Mouse (Mus musculus) intestine, embryonic 15.5 days (tissue): Measurements from ENCODE around the gene Sfxn4. TPM values are rescaled to one million over a fixed set of nuclear protein-coding genes. Genes with fewer than 3 reads are reported as not detected.

Experiments
- ATAC-seq: fragments of 200-750 bp; cut with Nextera tagmentation; 2 replicates; pipeline ENCODE4 v1.8.0; 2017; ENCODE audit warnings: moderate TSS enrichment, moderate library complexity
- H3K27ac ChIP-seq: fragments of 300-500 bp; sonication (generic); 2 replicates; pipeline ENCODE4 v1.5.1; 2015; ENCODE audit warnings: mild to moderate bottlenecking, inconsistent platforms
- H3K27me3 ChIP-seq: fragments of 300-500 bp; sonication (generic); replicated peaks from 2 replicates; pipeline ENCODE4 v1.6.1; 2015; ENCODE audit warnings: inconsistent platforms
- H3K36me3 ChIP-seq: fragments of 300-500 bp; sonication (generic); 2 replicates; pipeline ENCODE4 v1.6.1; 2015; ENCODE audit warnings: inconsistent platforms
- H3K4me1 ChIP-seq: fragments of 300-500 bp; sonication (generic); replicated peaks from 2 replicates; pipeline ENCODE4 v1.6.1; 2015; ENCODE audit warnings: inconsistent platforms
- H3K4me2 ChIP-seq: fragments of 300-500 bp; sonication (generic); replicated peaks from 2 replicates; pipeline ENCODE4 v1.6.1; 2015; ENCODE audit warnings: mild to moderate bottlenecking, inconsistent platforms
- H3K4me3 ChIP-seq: fragments of 300-500 bp; sonication (generic); replicated peaks from 2 replicates; pipeline ENCODE4 v1.5.1; 2015; ENCODE audit warnings: inconsistent platforms
- H3K9ac ChIP-seq: fragments of 300-500 bp; sonication (generic); 2 replicates; pipeline ENCODE4 v1.6.1; 2015; ENCODE audit warnings: inconsistent platforms
- H3K9me3 ChIP-seq: fragments of 300-500 bp; sonication (generic); 2 replicates; pipeline ENCODE4 v1.6.1; 2016; ENCODE audit warnings: inconsistent platforms
- WGBS: fragments of 180-500 bp; shearing (Covaris S2); methylation state at CpG from one replicate; pipeline ENCODE4 v1.1.7; 2015; 5-methylcytosine and 5-hydroxymethylcytosine counted together
- polyA plus RNA-seq: library from polyadenylated mRNA; unstranded; fragments of >200 nt; fragmentation: Nextera tagmentation; extraction: Ambion mirVana; gene quantifications from 2 replicates; pipeline ENCODE4 v1.2.1, GENCODE M21; 2015

Sfxn4 gene
- 4.1 and 5.0 TPM in 2 replicates for polyA plus RNA-seq

GRCm38 (mm10) chr19:60860868-60861700, at the start of gene Sfxn4:
TSS of gene Sfxn4 (minus strand) at chr19:60861479.
- Histone ChIP-seq H3K4me1 (no peaks in the 10 kb centered on the region), H3K9me3 (no peaks in the 10 kb centered on the region), H3K36me3 (peaks cover 14% of the 10 kb centered on the region; the same call in 1 of the 2 replicates), H3K4me2 (peak within 1 kb of the TSS; percentile 71), H3K4me3 (peak within 1 kb of the TSS; percentile 55), H3K27ac (peak within 1 kb of the TSS; percentile 48), H3K9ac (peak within 1 kb of the TSS; percentile 54), H3K27me3 (no peaks in the 10 kb centered on the region)
- ATAC-seq = peak; percentile 99
- 3% methylated on average over 30 of the region's 30 CpGs for WGBS

- H3K4me3 ChIP-seq = no peak overlapping the region
- no peaks in the 10 kb centered on the region for H3K27me3 ChIP-seq
- no peak for ATAC-seq
- H3K4me1 ChIP-seq = no peaks in the 10 kb centered on the region
- no peaks in the 10 kb centered on the region for H3K36me3 ChIP-seq
- no peak overlapping the region for H3K27ac ChIP-seq
- H3K9ac ChIP-seq = no peak overlapping the region
- no peaks in the 10 kb centered on the region for H3K9me3 ChIP-seq
- no peak overlapping the region for H3K4me2 ChIP-seq
Observed at GRCm38 (mm10) chr19:60910304-60910703, 49.0 kb upstream of the Sfxn4 start.

DNA sequence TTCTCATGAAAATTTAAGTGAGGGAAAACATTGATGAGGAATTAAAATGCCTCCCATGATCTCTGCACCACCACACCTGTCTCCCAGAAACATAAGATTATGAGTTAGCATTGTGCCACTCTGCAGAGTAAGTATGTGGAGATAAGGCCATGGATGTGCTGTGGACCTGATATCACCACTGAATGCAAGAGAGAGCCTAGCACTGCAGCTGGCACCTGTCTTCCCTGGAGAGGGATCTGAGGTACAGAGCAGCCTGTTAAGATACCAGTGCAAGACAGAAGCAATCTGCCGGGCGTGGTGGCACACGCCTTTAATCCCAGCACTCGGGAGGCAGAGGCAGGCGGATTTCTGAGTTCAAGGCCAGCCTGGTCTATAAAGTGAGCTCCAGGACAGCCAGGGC, 44.2 kb upstream of the Sfxn4 start:
- no peaks in the 10 kb centered on the region for H3K27me3 ChIP-seq
- 94% methylated on average over 5 of the region's 5 CpGs for WGBS
- no peaks in the 10 kb centered on the region for H3K9me3 ChIP-seq
- H3K36me3 ChIP-seq = no peaks in the 10 kb centered on the region
- no peak overlapping the region for H3K4me3 ChIP-seq
- ATAC-seq = no peak
- no peak overlapping the region for H3K9ac ChIP-seq
- H3K4me2 ChIP-seq = no peak overlapping the region
- no peak overlapping the region for H3K27ac ChIP-seq
- H3K4me1 ChIP-seq = no peaks in the 10 kb centered on the region

GRCm38 (mm10) chr19:60903971-60904370, 42.7 kb upstream of the Sfxn4 start:
- no peak overlapping the region for H3K27ac ChIP-seq
- no peak overlapping the region for H3K4me3 ChIP-seq
- ATAC-seq = no peak
- no peak overlapping the region for H3K4me2 ChIP-seq
- 91% methylated on average over 1 of the region's 1 CpGs for WGBS
- no peaks in the 10 kb centered on the region for H3K36me3 ChIP-seq
- no peaks in the 10 kb centered on the region for H3K4me1 ChIP-seq
- no peaks in the 10 kb centered on the region for H3K9me3 ChIP-seq
- H3K9ac ChIP-seq = no peak overlapping the region
- H3K27me3 ChIP-seq = no peaks in the 10 kb centered on the region

GRCm38 (mm10) chr19:60903139-60903538, 41.9 kb upstream of the Sfxn4 start:
- WGBS = 66% methylated on average over 1 of the region's 1 CpGs
- H3K4me1 ChIP-seq = no peaks in the 10 kb centered on the region
- H3K27me3 ChIP-seq = no peaks in the 10 kb centered on the region
- no peaks in the 10 kb centered on the region for H3K36me3 ChIP-seq
- no peak overlapping the region for H3K4me2 ChIP-seq
- H3K9ac ChIP-seq = no peak overlapping the region
- H3K27ac ChIP-seq = no peak overlapping the region
- no peak for ATAC-seq
- H3K9me3 ChIP-seq = no peaks in the 10 kb centered on the region
- H3K4me3 ChIP-seq = no peak overlapping the region

- H3K27me3 ChIP-seq = no peaks in the 10 kb centered on the region
- no peaks in the 10 kb centered on the region; the same call in 1 of the 2 replicates for H3K4me1 ChIP-seq
- no peak overlapping the region for H3K4me2 ChIP-seq
- ATAC-seq = no peak
- H3K4me3 ChIP-seq = no peak overlapping the region
- H3K27ac ChIP-seq = no peak overlapping the region
- WGBS = 32% methylated on average over 3 of the region's 3 CpGs
- H3K9ac ChIP-seq = no peak overlapping the region
- no peaks in the 10 kb centered on the region for H3K36me3 ChIP-seq
- H3K9me3 ChIP-seq = no peaks in the 10 kb centered on the region
Observed at GRCm38 (mm10) chr19:60895251-60895880, 34.1 kb upstream of the Sfxn4 start.

GRCm38 (mm10) chr19:60891934-60892547, 30.8 kb upstream of the Sfxn4 start:
- 37% methylated on average over 1 of the region's 1 CpGs for WGBS
- H3K4me1 ChIP-seq = no peaks in the 10 kb centered on the region; the same call in 1 of the 2 replicates
- H3K27me3 ChIP-seq = no peaks in the 10 kb centered on the region
- peak overlapping the region; percentile 91 for H3K4me2 ChIP-seq
- no peak overlapping the region for H3K9ac ChIP-seq
- no peak overlapping the region for H3K27ac ChIP-seq
- no peaks in the 10 kb centered on the region for H3K9me3 ChIP-seq
- no peak for ATAC-seq
- no peaks in the 10 kb centered on the region for H3K36me3 ChIP-seq
- no peak overlapping the region; the same call in 1 of the 2 replicates for H3K4me3 ChIP-seq

DNA sequence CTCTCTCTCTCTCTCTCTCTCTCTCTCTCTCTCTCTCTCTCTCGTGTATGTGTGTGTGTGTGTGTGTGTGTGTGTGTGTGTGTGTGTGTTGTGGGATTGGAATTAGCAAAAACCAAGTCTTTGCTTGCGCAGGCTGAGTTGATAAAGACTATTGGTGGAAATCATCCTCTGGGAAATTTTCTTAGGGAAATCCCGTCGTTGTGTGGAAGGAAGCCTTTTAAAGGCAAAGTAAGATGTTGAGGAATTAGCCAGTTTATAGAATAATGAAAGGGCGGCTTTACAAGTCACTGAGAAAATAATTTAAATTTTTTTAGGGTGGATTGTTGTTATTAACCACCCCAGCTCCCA, 29.8 kb upstream of the Sfxn4 start:
- Histone ChIP-seq H3K4me1 (no peaks in the 10 kb centered on the region; the same call in 1 of the 2 replicates), H3K27me3 (no peaks in the 10 kb centered on the region), H3K9ac (no peak overlapping the region), H3K9me3 (no peaks in the 10 kb centered on the region), H3K4me3 (peak overlapping the region; percentile 78), H3K4me2 (peak overlapping the region; percentile 91), H3K36me3 (no peaks in the 10 kb centered on the region), H3K27ac (no peak overlapping the region)
- WGBS = 17% methylated on average over 5 of the region's 5 CpGs
- no peak for ATAC-seq

- Histone ChIP-seq H3K4me1 (no peaks in the 10 kb centered on the region; the same call in 1 of the 2 replicates), H3K27ac (peak overlapping the region; percentile 77), H3K9ac (peak overlapping the region; percentile 89), H3K4me3 (peak overlapping the region; percentile 78), H3K4me2 (peak overlapping the region; percentile 91), H3K9me3 (no peaks in the 10 kb centered on the region), H3K36me3 (no peaks in the 10 kb centered on the region), H3K27me3 (no peaks in the 10 kb centered on the region)
- ATAC-seq = peak; percentile 48; the same call in 1 of the 2 replicates
- WGBS = under 1% methylated on average over 41 of the region's 41 CpGs
Observed at GRCm38 (mm10) chr19:60890391-60891122, 29.3 kb upstream of the Sfxn4 start.

DNA sequence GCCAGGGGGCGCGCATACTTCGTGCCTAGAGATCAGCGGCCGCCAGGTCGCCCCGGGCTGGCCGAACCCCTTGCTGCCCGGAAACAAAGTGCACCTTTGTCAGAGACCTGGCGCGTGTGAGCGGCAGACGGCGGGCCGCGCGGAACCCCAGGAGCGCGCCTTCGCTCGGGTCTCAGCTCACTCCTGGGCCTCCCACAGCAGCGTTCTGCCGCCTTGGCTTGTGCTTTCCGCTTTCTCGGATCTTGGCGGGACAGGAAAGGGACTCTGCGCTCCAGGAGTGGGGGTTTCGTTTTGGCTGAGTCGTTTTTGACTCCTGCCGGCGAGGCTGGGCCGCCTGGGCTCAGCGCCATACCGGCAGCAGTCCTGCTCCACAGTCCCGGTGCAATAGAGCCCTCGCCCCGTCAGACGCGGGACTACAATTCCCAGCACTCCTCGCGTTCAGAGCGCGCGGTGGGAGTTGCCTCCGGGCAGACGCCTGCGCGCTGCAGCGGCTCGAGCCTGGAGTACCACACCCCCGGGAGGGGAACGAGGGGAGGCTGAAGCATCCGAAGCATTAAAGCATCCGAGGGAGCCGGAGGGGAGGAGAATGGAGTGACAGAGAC, 28.5 kb upstream of the Sfxn4 start, which contains the start of gene Grk5:
Grk5 (plus strand) TSS at position 36 of the 602 bp plus-strand sequence.
- H3K27ac ChIP-seq = peak within 1 kb of the TSS; percentile 98
- H3K4me1 ChIP-seq = no peaks in the 10 kb centered on the region; the same call in 1 of the 2 replicates
- peak; percentile 99 for ATAC-seq
- peak within 1 kb of the TSS; percentile 91 for H3K4me2 ChIP-seq
- no peaks in the 10 kb centered on the region for H3K27me3 ChIP-seq
- H3K9ac ChIP-seq = peak within 1 kb of the TSS; percentile 89
- WGBS = under 1% methylated on average over 55 of the region's 55 CpGs
- no peaks in the 10 kb centered on the region for H3K36me3 ChIP-seq
- H3K9me3 ChIP-seq = no peaks in the 10 kb centered on the region
- peak within 1 kb of the TSS; percentile 78 for H3K4me3 ChIP-seq

GRCm38 (mm10) chr19:60889101-60889713, 27.9 kb upstream of the Sfxn4 start:
- ATAC-seq = peak; percentile 58
- Histone ChIP-seq H3K4me2 (peak overlapping the region; percentile 91), H3K9me3 (no peaks in the 10 kb centered on the region), H3K4me1 (no peaks in the 10 kb centered on the region; the same call in 1 of the 2 replicates), H3K9ac (peak overlapping the region; percentile 89), H3K27ac (peak overlapping the region; percentile 98), H3K36me3 (no peaks in the 10 kb centered on the region), H3K27me3 (no peaks in the 10 kb centered on the region), H3K4me3 (peak overlapping the region; percentile 78)
- 9% methylated on average over 17 of the region's 17 CpGs for WGBS
